Mouse (Mus musculus) inflammation-experienced regulatory T-cells (primary cell): ENCODE results near the gene Mall. TPM values are rescaled to one million over a fixed set of nuclear protein-coding genes. Genes with fewer than 3 reads are reported as not detected.

Experiments used
- polyA plus RNA-seq, 2 experiments: library from polyadenylated mRNA; unstranded; fragments of 100-300 nt; shearing (Covaris generic); gene quantifications; one replicate each; pipeline ENCODE4 v1.2.1; 2017

Gene Mall
- under 1 TPM in 1 of 2 experiments, not detected in 1; 0.13 TPM for polyA plus RNA-seq

DNA sequence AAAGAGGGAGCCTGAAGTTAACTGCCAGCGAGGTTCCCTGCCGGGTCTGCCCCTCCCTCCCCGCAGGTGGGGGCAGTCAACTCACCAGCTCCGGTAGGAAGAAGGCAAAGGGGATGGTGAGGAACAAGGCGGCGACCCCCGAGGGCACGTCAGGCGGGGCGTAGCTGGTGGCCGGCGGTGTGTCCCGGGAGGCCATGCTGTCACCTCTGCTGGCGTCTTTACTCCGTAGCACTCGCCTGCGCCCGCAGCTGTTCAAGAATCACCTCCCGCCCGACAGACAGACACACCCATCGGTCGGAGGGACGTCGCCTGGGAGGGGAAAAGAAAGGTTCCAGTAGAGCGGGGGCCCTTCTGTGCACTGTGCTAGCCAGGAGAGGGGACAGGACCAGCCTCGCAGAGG, at the start of gene Mall:
Gene Mall, minus strand, starts transcription at position 262 of the 400 bp plus-strand sequence.

DNA sequence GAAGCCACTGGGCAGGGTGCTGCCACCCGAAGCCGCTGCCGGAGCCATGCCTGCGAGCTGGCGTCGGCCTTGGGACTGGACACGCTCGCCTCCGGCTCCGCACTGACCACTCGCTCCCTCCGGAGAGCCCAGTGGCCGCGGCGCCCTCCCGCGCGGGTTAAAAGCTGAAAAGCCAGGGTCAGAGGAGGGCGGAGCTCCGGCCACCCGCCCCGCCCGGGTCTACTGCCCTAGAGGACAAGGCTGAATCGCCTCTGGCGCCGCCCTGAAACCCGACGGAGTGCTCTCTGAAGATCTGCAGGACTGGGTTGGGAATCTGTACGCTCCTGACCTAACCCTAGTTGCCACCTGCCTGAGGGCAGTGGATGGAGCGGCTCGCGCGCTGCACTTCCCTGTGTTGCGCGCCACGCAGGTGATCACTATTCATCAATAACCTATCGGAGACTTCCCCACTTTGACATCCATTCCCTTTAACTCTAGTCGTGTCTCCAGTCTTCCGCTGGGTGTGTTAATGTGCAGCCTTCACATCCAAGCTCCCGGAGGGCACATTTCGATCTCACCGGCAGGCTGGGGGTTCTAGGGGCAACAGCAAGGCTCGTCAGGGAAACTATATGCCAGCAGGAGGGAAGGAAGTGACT, 73.5 kb downstream of the Mall start, which contains the start of gene Mal:
Gene Mal, minus strand, starts transcription at position 610 of the 635 bp plus-strand sequence.

Other genes starting within 250 kb of the Mall start
- gene Kcnip3, start 207.8 kb downstream of the Mall start, polyA plus RNA-seq = 1 to 10 TPM in 1 of 2 experiments, under 1 TPM in 1; 0.34 to 1.2 TPM
- 1 to 10 TPM in 1 of 2 experiments, under 1 TPM in 1; 0.48 to 1.2 TPM for gene Prom2, start 188.5 kb downstream of the Mall start, polyA plus RNA-seq
- 1 to 10 TPM; 2.9 to 3.2 TPM for gene Zfp661, start 142.8 kb downstream of the Mall start, polyA plus RNA-seq
- gene Mrps5, start 142.7 kb downstream of the Mall start, polyA plus RNA-seq = 100 to 1,000 TPM; 123 to 125 TPM
- 1 to 10 TPM in 1 of 2 experiments, under 1 TPM in 1; 0.22 to 1.4 TPM for gene Mal, start 73.2 kb downstream of the Mall start, polyA plus RNA-seq
- gene Nphp1, start 59.0 kb upstream of the Mall start, polyA plus RNA-seq = 1 to 10 TPM in 1 of 2 experiments, under 1 TPM in 1; 0.69 to 2.0 TPM
- 10 to 100 TPM; 22.7 to 32.2 TPM for gene Mtln, start 62.6 kb upstream of the Mall start, polyA plus RNA-seq
- under 1 TPM; 0.33 to 0.58 TPM for gene Bub1, start 101.9 kb upstream of the Mall start, polyA plus RNA-seq
- gene Acoxl, start 108.9 kb upstream of the Mall start, polyA plus RNA-seq = 1 to 10 TPM in 1 of 2 experiments, not detected in 1; 1.9 TPM